In the genomic region with DNA sequence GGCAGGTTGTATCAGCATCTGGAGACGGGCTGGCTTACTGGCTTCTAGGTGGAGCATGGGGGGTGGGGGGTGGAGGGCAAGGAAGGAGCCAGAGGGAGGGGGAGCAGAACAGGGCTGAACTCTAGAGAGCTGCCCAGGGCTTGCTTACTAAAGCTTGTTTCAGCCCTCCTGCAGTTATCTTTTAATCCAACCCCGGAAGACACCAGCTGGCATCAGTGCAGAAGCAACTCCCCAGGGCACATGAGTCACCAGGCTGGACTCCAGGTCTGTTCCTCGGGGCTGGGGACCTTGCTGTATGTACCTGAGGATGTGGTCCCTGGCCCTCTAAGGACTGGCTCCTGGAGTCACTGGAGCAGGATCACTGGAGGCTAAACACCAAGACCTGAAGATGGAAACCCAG, we compare ENCODE assay signal across 13 mouse cellular contexts. TPM values are rescaled to one million over a fixed set of nuclear protein-coding genes. Genes with fewer than 3 reads are reported as not detected.
A peak's percentile ranks its signal among the peaks of the same experiment; 100 is the strongest.
DNase-seq lines count a peak whose midpoint lies in the region; ATAC-seq and TF ChIP-seq lines count a peak whose summit lies in the region.
"Had no signal": no experiment of that assay in that cellular context is flagged by ENCODE, and none has a peak within 500 bp of the region (broad histone marks: within the 10 kb centered on the region; RNA-seq: fewer than 3 reads in every experiment).

No protein-coding gene starts in this region.

- peaks cover 16% of the 10 kb centered on the region for H3K4me1 ChIP-seq in kidney, adult 2 months (ENCODE audit: control insufficient read depth, insufficient read depth, low read length)
- peaks cover 34% of the 10 kb centered on the region for H3K4me1 ChIP-seq in limb, embryonic 10.5 days
- H3K4me1 ChIP-seq in heart, embryonic 10.5 days: peaks cover 55% of the 10 kb centered on the region

- no peak for ATAC-seq in activated CD4-positive, CD25-positive, alpha-beta regulatory T cell, adult 4 months
- ATAC-seq: hindbrain, embryonic 16.5 days had no signal

- H3K36me3 ChIP-seq in kidney, adult 2 months (ENCODE audit: control insufficient read depth, insufficient read depth, low read length): no peaks in the 10 kb centered on the region
- peaks cover 23% of the 10 kb centered on the region for H3K36me3 ChIP-seq in limb, embryonic 10.5 days
- H3K36me3 ChIP-seq in heart, embryonic 10.5 days: no peaks in the 10 kb centered on the region
- H3K36me3 ChIP-seq: embryonic facial prominence, embryonic 12.5 days had no signal

- no peak overlapping the region for H3K4me3 ChIP-seq in kidney, adult 2 months (ENCODE audit: insufficient read depth, low read depth, low read length)
- H3K4me3 ChIP-seq in limb, embryonic 10.5 days: no peak overlapping the region
- H3K4me3 ChIP-seq in heart, embryonic 10.5 days: no peak overlapping the region
- H3K4me3 ChIP-seq: embryonic facial prominence, embryonic 12.5 days had no signal

- no peaks in the 10 kb centered on the region for H3K9me3 ChIP-seq in limb, embryonic 10.5 days (replicated peaks)
- H3K9me3 ChIP-seq in heart, embryonic 10.5 days: no peaks in the 10 kb centered on the region
- H3K9me3 ChIP-seq: embryonic facial prominence, embryonic 12.5 days had no signal

- no peaks in the 10 kb centered on the region for H3K27me3 ChIP-seq in kidney, adult 2 months (replicated peaks; ENCODE audit: control insufficient read depth, insufficient read depth, low read length)
- no peaks in the 10 kb centered on the region for H3K27me3 ChIP-seq in limb, embryonic 10.5 days (ENCODE audit: low read depth, poor library complexity, severe bottlenecking)
- no peaks in the 10 kb centered on the region for H3K27me3 ChIP-seq in heart, embryonic 10.5 days (ENCODE audit: insufficient read depth, poor library complexity, severe bottlenecking)
- H3K27me3 ChIP-seq: embryonic facial prominence, embryonic 12.5 days had no signal

- no peak overlapping the region for H3K27ac ChIP-seq in kidney, adult 2 months (ENCODE audit: insufficient read depth, low read depth, low read length)
- H3K27ac ChIP-seq in limb, embryonic 10.5 days: peak overlapping the region; percentile 44; the same call in 1 of the 2 replicates
- no peak overlapping the region for H3K27ac ChIP-seq in heart, embryonic 10.5 days
- H3K27ac ChIP-seq: embryonic facial prominence, embryonic 12.5 days had no signal

- no peak for TF ChIP-seq CTCF in kidney, adult 2 months (conservative IDR thresholded peaks at IDR 0.05; ENCODE audit: insufficient read depth, insufficient read length, low read depth, low read length)

- DNase-seq in kidney, adult 2 months: peak; percentile 78
- DNase-seq in kidney, adult 18-20 months: no peak
- DNase-seq in MN1 (ENCODE audit: low spot score): peak; percentile 81
- peak; percentile 56 for DNase-seq in adrenal gland, postnatal 25 days
- no peak for DNase-seq in limb, embryonic 10.5 days (ENCODE audit: low spot score)
- no peak for DNase-seq in heart, embryonic 10.5 days (ENCODE audit: low spot score)
- DNase-seq: heart, adult 18-20 months; heart, postnatal 10 days; right cerebral cortex, postnatal 4 days; thymus, adult 2 months had no signal

- 15% methylated on average over 3 of the region's 3 CpGs for WGBS in kidney, adult 2 months
- whole genome bisulfite sequencing in limb, embryonic 10.5 days: 52% methylated on average over 3 of the region's 3 CpGs
- WGBS in heart, embryonic 10.5 days: 16% methylated on average over 3 of the region's 3 CpGs

- no peak for TF ChIP-seq POLR2A in kidney, adult 2 months (IDR thresholded peaks at IDR 0.05; ENCODE audit: low read depth, low read length)

RNA-seq across cellular contexts. Expression of a gene that starts 23.0 kb away (rescaled TPM):
- 31.0 and 37.3 TPM in 2 replicates for polyA plus RNA-seq in kidney, adult 2 months (2012; rRNA removed)
- total RNA-seq in adrenal gland, postnatal 25 days (2021): 66.6 and 85.5 TPM in 2 replicates
- 23.7 and 32.6 TPM in 2 replicates for polyA plus RNA-seq in limb, embryonic 10.5 days (2016; fragmentation: Nextera tagmentation; extraction: Ambion mirVana)
- polyA plus RNA-seq in heart, embryonic 10.5 days (2016; fragmentation: Nextera tagmentation; extraction: Ambion mirVana): 11.3 and 15.1 TPM in 2 replicates
- polyA plus RNA-seq in activated CD4-positive, CD25-positive, alpha-beta regulatory T cell, adult 4 months (2017; shearing (Covaris generic)): under 1 TPM; 0.29 to 0.52 TPM

Comparison
In these comparisons a context has a peak if more than half of its experiments do, and no peak if none do; other contexts are left out.
1. DNase-seq: peak in kidney, adult 2 months (single experiment), MN1 (single experiment) and adrenal gland, postnatal 25 days (single experiment); none in kidney, adult 18-20 months (single experiment), limb, embryonic 10.5 days (single experiment) and heart, embryonic 10.5 days (single experiment).